Mouse (Mus musculus) G1E (cell line): ENCODE measurements at regions not wholly inside any gene's neighbourhood (a gene's known extent, or its start where the extent isn't known, plus 50 kb on each side); places are given as distances from the start of the nearest gene placed in this dataset.

ENCODE experiments used
- CTCF ChIP-seq: IDR thresholded peaks from 2 replicates; pipeline ENCODE4 v1.5.1; 2012; ENCODE audit warnings: low read depth, low read length, inconsistent platforms, mixed read lengths
- GATA1 ChIP-seq: IDR thresholded peaks from 2 replicates; pipeline ENCODE4 v1.6.1; 2012; ENCODE audit warnings: borderline replicate concordance, low read length, inconsistent platforms, mixed read lengths
- POLR2AphosphoS5 ChIP-seq: IDR thresholded peaks from 2 replicates; pipeline ENCODE4 v1.6.1; 2012; ENCODE audit warnings: low read depth, low read length, inconsistent platforms; ENCODE audit not compliant: insufficient replicate concordance
- TAL1 ChIP-seq: conservative IDR thresholded peaks from 2 replicates; pipeline ENCODE4 v1.6.1; 2012; ENCODE audit warnings: low read depth, low read length, inconsistent platforms, mixed read lengths

DNA sequence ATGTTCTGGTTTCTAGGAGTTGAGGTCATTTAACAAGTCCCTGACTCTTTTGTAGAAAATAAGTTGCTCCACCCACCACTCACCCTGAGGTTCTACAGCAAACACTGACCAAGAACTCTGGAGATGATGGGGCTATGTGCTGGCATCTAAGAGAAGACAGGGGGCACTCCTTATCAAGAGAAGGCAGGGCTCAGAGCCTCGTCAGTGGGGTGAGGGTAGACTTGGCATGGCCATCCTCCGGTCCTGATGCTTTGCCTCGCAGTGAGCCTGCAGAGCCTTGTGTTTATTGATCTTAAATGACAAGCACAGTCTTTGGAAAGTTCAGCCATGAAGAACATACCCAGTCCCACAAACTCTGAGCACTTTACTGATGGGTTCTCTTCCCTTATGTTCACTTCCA, 370.1 kb upstream of the 3110018I06Rik start:
- TF ChIP-seq CTCF, result no peak
- no peak for TF ChIP-seq POLR2AphosphoS5
- no peak for TF ChIP-seq TAL1
- no peak for TF ChIP-seq GATA1
